Mouse (Mus musculus) cerebellum, adult 2 months (tissue): ENCODE measurements around the gene Pik3ca.

ENCODE experiments used
- CTCF ChIP-seq: fragments of 200-500 bp; IDR thresholded peaks from 2 replicates; pipeline ENCODE4 v1.5.1; 2011; ENCODE audit warnings: low read depth, mild to moderate bottlenecking, control low read depth, low read length, moderate library complexity, borderline replicate concordance; ENCODE audit not compliant: insufficient read depth
- POLR2A ChIP-seq: fragments of 200-500 bp; IDR thresholded peaks from 2 replicates; pipeline ENCODE4 v1.6.1; 2011; ENCODE audit warnings: low read length, control low read depth, borderline replicate concordance; ENCODE audit not compliant: insufficient read depth

- TF ChIP-seq POLR2A (no peak), CTCF (no peak)
Measured at GRCm38 (mm10) chr3:32513528-32513927, 116.1 kb downstream of the Pik3ca start.
